Mouse (Mus musculus): Measurements from ENCODE around the gene Lrif1.
A peak's percentile ranks its signal among the peaks of the same experiment; 100 is the strongest.
"Not testable (repeated sequence)": the region's sequence is repeated elsewhere in the genome, so short reads cannot be mapped to it uniquely, and the experiment has no call there.

The Lrif1 gene

GRCm38 (mm10) chr3:106684830-106685229, at the start of gene Lrif1:
Lrif1 (plus strand) TSS chr3:106684987.
- DNase-seq, result peak; percentile 86

- DNase-seq, result not testable (repeated sequence)
Observed at GRCm38 (mm10) chr3:106672811-106673210, 12.0 kb upstream of the Lrif1 start.

GRCm38 (mm10) chr3:106685381-106685780, 594 bp downstream of the Lrif1 start:
- DNase-seq, result no peak

- peak; percentile 99 for DNase-seq
Observed at GRCm38 (mm10) chr3:106721397-106722027, 36.7 kb downstream of the Lrif1 start.

- peak; percentile 86 for DNase-seq
Observed at GRCm38 (mm10) chr3:106722028-106722945, 37.5 kb downstream of the Lrif1 start.

GRCm38 (mm10) chr3:106755898-106756297, 71.1 kb downstream of the Lrif1 start:
- no peak for DNase-seq

GRCm38 (mm10) chr3:106771834-106772233, 87.0 kb downstream of the Lrif1 start:
- DNase-seq, result no peak

GRCm38 (mm10) chr3:106785130-106785529, 100.3 kb downstream of the Lrif1 start:
- no peak for DNase-seq
